Mouse (Mus musculus) embryonic facial prominence, embryonic 13.5 days (tissue): ENCODE data around the gene Gm20517. TPM values are rescaled to one million over a fixed set of nuclear protein-coding genes. Genes with fewer than 3 reads are reported as not detected.

Experiments used
- ATAC-seq: fragments of 200-750 bp; cut with Nextera tagmentation; 2 replicates; pipeline ENCODE4 v1.8.0; 2017; ENCODE audit warnings: low read depth; ENCODE audit not compliant: insufficient number of reproducible peaks, insufficient read depth, low FRiP score, low TSS enrichment
- H3K27ac ChIP-seq: fragments of 300-500 bp; sonication (generic); 2 replicates; pipeline ENCODE4 v1.5.1; 2015; ENCODE audit warnings: moderate library complexity, mild to moderate bottlenecking, inconsistent platforms
- H3K27me3 ChIP-seq: fragments of 300-500 bp; sonication (generic); 2 replicates; pipeline ENCODE4 v1.6.1; 2015; ENCODE audit warnings: mild to moderate bottlenecking, inconsistent platforms
- H3K36me3 ChIP-seq: fragments of 300-500 bp; sonication (generic); 2 replicates; pipeline ENCODE4 v1.6.1; 2015; ENCODE audit warnings: mild to moderate bottlenecking, inconsistent platforms
- H3K4me1 ChIP-seq: fragments of 300-500 bp; sonication (generic); 2 replicates; pipeline ENCODE4 v1.6.1; 2015; ENCODE audit warnings: inconsistent platforms
- H3K4me2 ChIP-seq: fragments of 300-500 bp; sonication (generic); 2 replicates; pipeline ENCODE4 v1.6.1; 2015; ENCODE audit warnings: moderate library complexity, mild to moderate bottlenecking, inconsistent platforms
- H3K4me3 ChIP-seq: fragments of 300-500 bp; sonication (generic); 2 replicates; pipeline ENCODE4 v1.5.1; 2015; ENCODE audit warnings: mild to moderate bottlenecking, inconsistent platforms
- H3K9ac ChIP-seq: fragments of 300-500 bp; sonication (generic); 2 replicates; pipeline ENCODE4 v1.6.1; 2015; ENCODE audit warnings: mild to moderate bottlenecking, inconsistent platforms
- H3K9me3 ChIP-seq: fragments of 300-500 bp; sonication (generic); 2 replicates; pipeline ENCODE4 v1.6.1; 2016; ENCODE audit warnings: inconsistent platforms
- WGBS: fragments of 180-500 bp; shearing (Covaris S2); methylation state at CpG from one replicate; pipeline ENCODE4 v1.1.7; 2015; ENCODE audit warnings: mixed read lengths; 5-methylcytosine and 5-hydroxymethylcytosine counted together
- polyA plus RNA-seq: library from polyadenylated mRNA; unstranded; fragments of >200 nt; fragmentation: Nextera tagmentation; extraction: Ambion mirVana; gene quantifications from 2 replicates; pipeline ENCODE4 v1.2.1, GENCODE M21; 2015

Gm20517 gene
- 0.96 and 2.4 TPM in 2 replicates for polyA plus RNA-seq

DNA sequence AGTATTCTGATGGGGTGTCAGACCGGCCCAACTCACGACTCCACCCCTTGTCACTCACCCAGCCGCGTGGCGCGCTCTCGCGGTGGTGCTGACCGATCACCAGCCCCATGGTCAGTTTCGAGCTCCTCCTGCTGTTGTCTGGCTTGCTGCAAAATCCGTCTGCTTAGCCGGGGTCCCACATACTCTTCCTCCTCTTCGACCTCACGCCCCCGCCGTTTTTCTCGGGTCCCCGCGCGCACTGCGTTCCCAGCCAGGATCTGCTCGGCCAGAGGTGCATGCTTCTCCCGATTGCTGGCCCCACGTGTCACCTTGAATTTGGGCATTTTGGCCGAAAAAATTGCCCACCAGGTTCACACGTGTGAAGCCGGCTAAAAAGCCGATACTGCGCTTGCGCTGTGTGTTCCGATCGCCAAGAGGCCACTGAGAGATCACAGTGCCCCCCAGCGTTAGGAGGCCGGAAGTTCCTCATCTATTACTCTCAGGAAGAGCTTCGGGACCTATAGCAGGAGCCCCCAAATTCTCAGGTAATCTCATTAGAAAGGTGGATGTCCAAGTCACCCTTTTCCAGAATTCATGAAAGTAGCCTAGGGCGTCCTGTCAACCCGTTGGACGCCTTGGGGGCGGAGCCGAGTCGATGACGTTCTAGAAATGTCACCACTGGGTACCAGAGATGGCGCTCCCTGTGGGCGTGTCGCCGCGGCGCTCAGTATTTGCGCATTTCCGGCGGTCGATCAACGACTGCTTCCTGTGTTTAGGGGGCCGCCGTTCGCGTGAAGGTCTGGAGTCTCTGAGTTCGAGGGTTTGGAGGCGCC, at the start of gene Gm20517, which contains the start of the genes Bysl and Med20:
Gm20517 (plus strand) TSS at position 741 of the 812 bp plus-strand sequence.
Bysl (minus strand) TSS at position 644 of the 812 bp plus-strand sequence.
Med20 (plus strand) TSS at position 734 of the 812 bp plus-strand sequence.
- H3K27ac ChIP-seq = peak within 1 kb of the TSS; percentile 60; the same call in 1 of the 2 replicates
- no peaks in the 10 kb centered on the region for H3K27me3 ChIP-seq
- WGBS = under 1% methylated on average over 59 of the region's 59 CpGs
- H3K4me2 ChIP-seq = peak within 1 kb of the TSS; percentile 77
- H3K4me3 ChIP-seq = peak within 1 kb of the TSS; percentile 82
- H3K9me3 ChIP-seq = no peaks in the 10 kb centered on the region
- H3K9ac ChIP-seq = peak within 1 kb of the TSS; percentile 89
- ATAC-seq = peak; percentile 88
- peaks cover 23% of the 10 kb centered on the region for H3K4me1 ChIP-seq
- peaks cover 60% of the 10 kb centered on the region for H3K36me3 ChIP-seq

DNA sequence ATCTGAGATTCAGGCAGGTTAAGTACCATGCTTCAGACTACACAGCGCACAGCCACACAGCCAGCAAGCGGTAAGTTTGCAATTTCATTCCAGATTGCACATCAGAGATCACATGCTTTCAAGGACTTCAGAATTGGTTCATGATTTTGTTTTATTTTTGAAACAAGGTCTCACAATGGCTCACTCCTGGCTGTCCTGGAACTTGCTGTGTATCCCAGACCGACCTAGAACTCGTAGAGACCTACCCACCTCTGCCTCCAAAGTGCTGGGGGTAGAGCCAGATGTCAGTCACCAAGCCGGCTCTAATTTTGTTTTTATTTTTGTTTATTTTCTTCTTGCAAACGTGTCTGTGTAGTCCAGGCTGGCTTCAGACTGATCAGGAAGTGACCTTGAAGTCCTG, 48.5 kb upstream of the Gm20517 start:
- Histone ChIP-seq H3K4me3 (no peak overlapping the region), H3K4me2 (no peak overlapping the region), H3K9ac (no peak overlapping the region), H3K9me3 (no peaks in the 10 kb centered on the region), H3K4me1 (0 out of 2 replicates have a peak, but pooled peaks cover 10% of the 10 kb centered on the region), H3K36me3 (no peaks in the 10 kb centered on the region), H3K27me3 (no peaks in the 10 kb centered on the region), H3K27ac (no peak overlapping the region)
- ATAC-seq = no peak
- WGBS = 76% methylated on average over 6 of the region's 6 CpGs

DNA sequence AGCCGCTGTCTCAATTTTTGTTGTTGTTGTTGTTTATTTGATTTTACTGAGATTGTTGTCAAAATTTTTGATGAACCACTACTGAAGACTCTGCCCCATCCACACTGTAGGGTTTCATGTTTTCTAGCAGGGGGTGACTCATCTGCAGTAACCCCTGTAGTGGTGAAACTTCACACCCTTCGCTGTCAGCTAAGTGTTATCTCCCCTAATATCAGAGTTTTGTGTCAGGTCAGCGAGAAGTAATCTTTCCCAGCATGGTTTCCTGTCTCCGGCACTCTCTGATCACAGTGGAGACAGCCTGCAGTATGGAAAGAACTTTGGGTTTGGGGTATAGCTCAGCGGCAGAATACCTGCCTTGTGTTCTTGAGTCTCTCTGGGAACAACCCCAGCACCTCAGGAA, 46.8 kb upstream of the Gm20517 start:
- no peak overlapping the region for H3K27ac ChIP-seq
- H3K9ac ChIP-seq = no peak overlapping the region
- H3K4me1 ChIP-seq = 0 out of 2 replicates have a peak, but pooled peaks cover 9% of the 10 kb centered on the region
- H3K9me3 ChIP-seq = no peaks in the 10 kb centered on the region
- H3K4me2 ChIP-seq = no peak overlapping the region
- 85% methylated on average over 5 of the region's 5 CpGs for WGBS
- ATAC-seq = no peak
- no peaks in the 10 kb centered on the region for H3K27me3 ChIP-seq
- H3K36me3 ChIP-seq = no peaks in the 10 kb centered on the region
- no peak overlapping the region for H3K4me3 ChIP-seq

DNA sequence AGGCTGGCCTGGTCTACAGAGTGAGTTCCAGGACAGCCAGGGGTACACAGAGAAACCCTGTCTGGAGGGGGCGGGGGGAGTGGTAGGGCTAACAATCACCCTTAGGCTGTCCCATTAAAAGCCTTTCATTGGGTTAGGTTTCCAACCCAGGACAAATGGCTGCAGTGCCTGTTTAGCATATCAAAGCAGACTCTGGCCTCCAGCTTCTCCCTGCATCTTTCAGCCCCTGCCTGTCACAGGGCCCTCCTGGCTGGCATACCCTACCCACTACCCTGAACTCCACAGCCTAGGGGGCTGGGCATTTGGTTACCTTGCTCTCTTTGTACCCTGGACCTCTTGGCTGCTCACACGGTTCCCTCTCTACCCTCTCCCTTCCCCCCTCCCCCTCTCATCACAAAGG, 45.3 kb upstream of the Gm20517 start:
- WGBS = 20% methylated on average over 2 of the region's 2 CpGs
- Histone ChIP-seq H3K27ac (no peak overlapping the region), H3K36me3 (no peaks in the 10 kb centered on the region), H3K9me3 (no peaks in the 10 kb centered on the region), H3K4me2 (no peak overlapping the region), H3K4me3 (no peak overlapping the region), H3K4me1 (0 out of 2 replicates have a peak, but pooled peaks cover 3% of the 10 kb centered on the region), H3K27me3 (no peaks in the 10 kb centered on the region), H3K9ac (no peak overlapping the region)
- no peak for ATAC-seq

DNA sequence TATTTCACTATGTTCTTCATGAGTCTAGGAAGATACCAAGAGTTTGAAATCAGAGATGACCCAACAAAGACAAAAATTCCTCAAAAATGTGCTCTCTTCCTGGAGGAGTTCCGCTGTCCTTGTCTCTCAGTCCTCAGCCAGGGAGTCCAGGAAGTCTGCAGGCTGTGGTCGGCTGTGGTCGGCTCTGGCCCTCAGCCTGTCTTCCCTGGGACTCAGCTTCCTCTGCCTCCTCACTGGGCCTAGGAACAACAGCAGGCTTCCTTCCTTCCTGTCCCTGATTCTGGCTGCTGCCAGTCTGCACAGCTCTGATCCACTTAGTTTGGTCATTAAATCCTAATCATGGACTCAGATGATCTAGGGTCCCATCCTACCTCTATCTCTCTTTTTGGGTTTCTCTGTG, 44.1 kb upstream of the Gm20517 start:
- Histone ChIP-seq H3K4me2 (no peak overlapping the region), H3K9ac (no peak overlapping the region), H3K36me3 (no peaks in the 10 kb centered on the region), H3K27me3 (no peaks in the 10 kb centered on the region), H3K4me3 (no peak overlapping the region), H3K4me1 (peaks cover 13% of the 10 kb centered on the region), H3K27ac (peak overlapping the region; percentile 55; the same call in 1 of the 2 replicates), H3K9me3 (no peaks in the 10 kb centered on the region)
- 69% methylated on average over 3 of the region's 3 CpGs for WGBS
- no peak for ATAC-seq

DNA sequence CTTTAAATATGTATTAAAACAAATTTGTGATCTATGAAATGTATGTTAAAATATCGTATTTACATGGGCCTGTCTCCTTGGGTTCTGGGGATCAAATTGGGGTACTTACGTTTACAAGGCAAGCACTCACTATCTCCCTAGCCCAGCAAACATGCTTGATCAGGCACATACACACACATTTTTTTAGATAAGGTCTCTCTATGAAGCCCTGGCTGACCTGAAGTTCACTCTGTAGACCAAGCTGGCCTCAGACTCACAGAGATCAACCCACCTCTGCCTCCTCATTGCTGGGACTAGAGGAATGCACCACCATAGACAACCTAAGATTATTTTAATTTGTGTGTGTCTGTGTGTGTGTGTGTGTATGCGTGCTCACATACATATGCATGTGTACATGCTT, 43.0 kb upstream of the Gm20517 start:
- Histone ChIP-seq H3K27me3 (no peaks in the 10 kb centered on the region), H3K36me3 (no peaks in the 10 kb centered on the region), H3K9me3 (no peaks in the 10 kb centered on the region), H3K4me2 (no peak overlapping the region), H3K4me1 (peaks cover 18% of the 10 kb centered on the region), H3K27ac (no peak overlapping the region), H3K4me3 (no peak overlapping the region), H3K9ac (no peak overlapping the region)
- 95% methylated on average over 3 of the region's 3 CpGs for WGBS
- no peak for ATAC-seq

DNA sequence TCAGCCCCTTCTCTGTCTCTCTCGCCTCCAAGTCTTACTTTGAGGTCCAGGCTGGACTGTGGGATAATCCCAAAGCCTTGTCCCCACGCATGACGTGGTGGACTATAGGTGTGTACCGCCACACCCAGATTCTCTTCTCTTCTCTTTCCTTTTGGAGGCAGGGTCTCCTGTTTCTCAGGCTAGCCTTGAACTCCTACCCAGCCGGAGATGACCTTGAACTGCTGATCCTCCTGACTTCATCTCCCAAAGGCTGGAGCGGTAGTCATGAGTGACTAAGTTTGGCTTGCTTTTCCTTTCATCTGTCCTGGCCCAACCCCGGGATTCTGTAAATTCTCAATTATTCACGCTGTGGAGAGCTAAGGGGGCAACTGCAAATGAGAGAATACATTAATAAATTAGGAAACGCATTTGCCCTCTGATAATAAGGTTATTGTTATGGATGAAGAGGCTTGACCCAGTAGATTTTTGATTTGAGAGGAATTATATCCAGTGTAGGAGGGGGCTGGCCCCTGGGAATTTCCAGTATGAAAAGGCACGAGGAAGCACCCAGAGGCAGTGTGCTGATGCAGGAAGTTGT, 42.4 kb upstream of the Gm20517 start:
- no peak overlapping the region for H3K4me3 ChIP-seq
- no peak for ATAC-seq
- H3K9ac ChIP-seq = no peak overlapping the region
- WGBS = 66% methylated on average over 10 of the region's 10 CpGs
- no peaks in the 10 kb centered on the region for H3K36me3 ChIP-seq
- H3K4me2 ChIP-seq = no peak overlapping the region
- H3K27me3 ChIP-seq = no peaks in the 10 kb centered on the region
- H3K9me3 ChIP-seq = no peaks in the 10 kb centered on the region
- H3K27ac ChIP-seq = no peak overlapping the region
- peaks cover 18% of the 10 kb centered on the region for H3K4me1 ChIP-seq

DNA sequence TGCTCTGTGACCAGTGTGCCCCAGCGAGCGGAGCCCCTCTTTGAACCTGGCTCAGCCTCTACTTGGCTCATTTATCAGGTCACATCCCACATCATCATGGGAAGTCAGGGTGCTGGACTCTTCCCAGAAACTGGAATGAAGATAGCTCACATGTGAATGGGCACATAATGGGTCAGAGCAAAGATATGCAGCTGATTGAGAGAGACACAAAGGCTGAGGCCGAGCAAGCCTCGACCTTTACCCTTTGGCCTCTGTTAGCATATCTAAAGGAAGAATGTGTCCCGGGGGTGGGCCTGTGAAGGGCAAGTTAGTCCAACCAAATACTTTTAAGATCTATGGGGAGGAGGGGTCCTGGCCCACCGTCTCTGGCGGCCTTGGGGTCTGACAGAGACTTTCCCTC, 39.8 kb upstream of the Gm20517 start:
- H3K4me3 ChIP-seq = no peak overlapping the region
- no peak for ATAC-seq
- no peaks in the 10 kb centered on the region for H3K27me3 ChIP-seq
- H3K9ac ChIP-seq = no peak overlapping the region
- H3K4me1 ChIP-seq = peaks cover 20% of the 10 kb centered on the region
- H3K36me3 ChIP-seq = no peaks in the 10 kb centered on the region
- peak overlapping the region; percentile 80 for H3K27ac ChIP-seq
- no peaks in the 10 kb centered on the region for H3K9me3 ChIP-seq
- 33% methylated on average over 7 of the region's 7 CpGs for WGBS
- H3K4me2 ChIP-seq = no peak overlapping the region

DNA sequence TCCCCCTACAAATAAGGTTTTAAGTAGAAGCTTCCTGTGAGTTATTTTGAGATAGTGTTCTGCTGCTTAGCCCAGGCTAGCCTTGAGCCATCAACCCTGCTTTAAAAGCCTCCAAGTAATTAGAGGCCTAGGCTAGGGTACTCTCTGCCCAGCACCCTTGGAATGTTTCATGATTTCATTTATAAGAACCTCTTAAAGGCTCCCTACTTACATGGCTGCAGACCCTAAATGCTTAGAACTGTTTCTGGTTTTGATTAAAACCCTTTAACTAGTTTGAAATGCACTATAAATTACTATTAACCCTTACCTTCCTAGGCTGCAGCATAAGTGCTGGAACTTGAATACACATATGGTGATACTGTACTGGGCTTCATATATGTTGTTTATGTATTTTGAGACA, 39.0 kb upstream of the Gm20517 start:
- H3K27me3 ChIP-seq = no peaks in the 10 kb centered on the region
- no peak overlapping the region for H3K4me2 ChIP-seq
- peaks cover 20% of the 10 kb centered on the region for H3K4me1 ChIP-seq
- H3K9ac ChIP-seq = no peak overlapping the region
- H3K4me3 ChIP-seq = no peak overlapping the region
- no peaks in the 10 kb centered on the region for H3K9me3 ChIP-seq
- H3K36me3 ChIP-seq = no peaks in the 10 kb centered on the region
- H3K27ac ChIP-seq = peak overlapping the region; percentile 80
- no peak for ATAC-seq

DNA sequence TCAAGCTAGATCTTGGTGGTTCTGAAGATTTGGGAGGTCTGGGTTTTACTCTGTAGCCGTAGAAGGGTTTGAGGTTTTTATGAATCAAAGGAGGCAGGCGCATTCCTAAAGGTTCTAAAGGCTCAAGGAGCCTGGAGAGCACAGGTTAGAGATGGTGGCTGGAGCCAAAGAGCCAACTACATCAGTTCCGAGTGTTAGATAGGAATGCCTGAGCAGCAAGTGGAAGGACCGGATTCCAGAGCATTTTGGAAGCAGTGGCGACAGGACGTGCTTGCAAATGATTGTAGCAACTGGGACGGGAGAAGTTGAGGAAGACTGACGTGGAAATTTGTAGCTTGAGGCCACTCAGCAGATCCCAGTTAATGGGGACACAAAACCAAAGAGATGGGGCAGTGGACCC, 37.4 kb upstream of the Gm20517 start:
- Histone ChIP-seq H3K9ac (no peak overlapping the region), H3K4me2 (no peak overlapping the region), H3K4me1 (peaks cover 20% of the 10 kb centered on the region), H3K36me3 (no peaks in the 10 kb centered on the region), H3K9me3 (no peaks in the 10 kb centered on the region), H3K27me3 (no peaks in the 10 kb centered on the region), H3K4me3 (no peak overlapping the region), H3K27ac (no peak overlapping the region)
- 61% methylated on average over 8 of the region's 8 CpGs for WGBS
- no peak for ATAC-seq

DNA sequence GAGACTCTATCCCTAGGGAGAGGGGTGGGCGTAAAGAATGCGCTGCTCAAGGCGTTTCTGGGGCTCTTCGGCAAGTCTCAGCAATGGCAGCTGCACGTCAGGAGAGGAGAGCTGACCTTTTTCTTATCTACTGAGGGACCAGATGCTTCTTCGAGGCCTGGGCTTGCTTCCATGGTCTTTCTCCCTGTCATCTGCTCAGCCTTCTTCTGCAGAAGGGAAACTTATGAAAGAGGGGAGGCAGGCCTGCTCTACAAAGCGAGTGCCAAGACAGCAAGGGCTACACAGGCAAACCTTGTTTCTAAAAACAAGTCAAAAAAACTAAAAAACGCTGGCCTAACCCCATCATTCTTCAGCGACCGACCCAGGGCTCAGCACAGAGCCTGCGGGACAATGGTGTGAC, 36.6 kb upstream of the Gm20517 start:
- ATAC-seq = no peak
- H3K4me2 ChIP-seq = no peak overlapping the region
- WGBS = 70% methylated on average over 11 of the region's 11 CpGs
- no peaks in the 10 kb centered on the region for H3K27me3 ChIP-seq
- H3K9me3 ChIP-seq = no peaks in the 10 kb centered on the region
- H3K4me1 ChIP-seq = peaks cover 20% of the 10 kb centered on the region
- H3K9ac ChIP-seq = no peak overlapping the region
- no peak overlapping the region for H3K4me3 ChIP-seq
- H3K36me3 ChIP-seq = no peaks in the 10 kb centered on the region
- H3K27ac ChIP-seq = no peak overlapping the region

DNA sequence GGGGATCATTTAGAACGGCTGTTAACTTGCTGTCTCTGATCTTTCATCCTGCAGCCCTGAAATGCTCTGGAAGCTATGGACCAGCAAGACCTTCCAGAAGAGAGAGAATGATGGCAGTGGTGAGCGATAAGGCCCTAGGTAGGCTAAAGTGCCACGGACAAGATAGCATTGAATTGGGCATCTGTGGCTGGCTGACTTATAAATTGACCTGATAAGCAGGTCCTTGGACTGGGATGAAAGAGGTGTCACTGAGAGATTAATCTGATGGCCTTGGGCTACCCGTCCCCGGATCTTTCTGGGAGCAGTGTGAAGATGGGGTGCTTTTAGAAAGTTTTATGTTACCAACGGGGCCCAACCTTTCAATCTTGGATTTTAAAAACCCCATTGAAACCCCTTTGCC, 32.7 kb upstream of the Gm20517 start:
- Histone ChIP-seq H3K27me3 (no peaks in the 10 kb centered on the region), H3K9ac (no peak overlapping the region), H3K36me3 (no peaks in the 10 kb centered on the region), H3K4me3 (no peak overlapping the region), H3K4me2 (no peak overlapping the region), H3K4me1 (peaks cover 5% of the 10 kb centered on the region; the same call in 1 of the 2 replicates), H3K27ac (no peak overlapping the region), H3K9me3 (no peaks in the 10 kb centered on the region)
- ATAC-seq = no peak
- WGBS = 85% methylated on average over 6 of the region's 6 CpGs
